Mouse (Mus musculus) frontal cortex, adult 2 months (tissue): ENCODE data around the gene Cpeb4. TPM values are rescaled to one million over a fixed set of nuclear protein-coding genes. Genes with fewer than 3 reads are reported as not detected.
"Not testable (repeated sequence)": the region's sequence is repeated elsewhere in the genome, so short reads cannot be mapped to it uniquely, and the experiment has no call there.

Experiments used
- DNase-seq, 2 experiments: peaks; one replicate each; pipeline ENCODE4 v3.0.0; 2022; ENCODE audit warnings: low spot score in 1 of 2; ENCODE audit errors: extremely low spot score in 1 of 2
- polyA plus RNA-seq: library from polyadenylated mRNA; depleted of rRNA; stranded (reverse); fragments of >200 nt; gene quantifications from 2 replicates; pipeline ENCODE4 v1.2.3, GENCODE M21; 2012; rRNA removed

Cpeb4 gene
- polyA plus RNA-seq, 1 experiment = 55.5 TPM

- DNase-seq = no peak
Observed at GRCm38 (mm10) chr11:31963993-31964392, 92.0 kb downstream of the Cpeb4 start.

- DNase-seq = no peak
Observed at GRCm38 (mm10) chr11:31965256-31966134, 93.5 kb downstream of the Cpeb4 start, which contains the start of gene 4930524B15Rik. 4930524B15Rik (plus strand) TSS chr11:31965592.

- DNase-seq = no peak
Observed at GRCm38 (mm10) chr11:31974132-31974531, 102.1 kb downstream of the Cpeb4 start.

- no peak for DNase-seq
Observed at GRCm38 (mm10) chr11:31974826-31975225, 102.8 kb downstream of the Cpeb4 start.

- no peak for DNase-seq
Observed at GRCm38 (mm10) chr11:31975678-31976077, 103.7 kb downstream of the Cpeb4 start.

- DNase-seq = no peak
Observed at GRCm38 (mm10) chr11:31976137-31976536, 104.1 kb downstream of the Cpeb4 start.

GRCm38 (mm10) chr11:31980089-31980488 lies 108.1 kb downstream of the Cpeb4 start:
- DNase-seq = not testable (repeated sequence)

- no peak for DNase-seq
Observed at GRCm38 (mm10) chr11:31981830-31982229, 109.8 kb downstream of the Cpeb4 start.

- DNase-seq = not testable (repeated sequence)
Observed at GRCm38 (mm10) chr11:31982247-31982943, 110.4 kb downstream of the Cpeb4 start.

GRCm38 (mm10) chr11:31983249-31983648 lies 111.2 kb downstream of the Cpeb4 start:
- DNase-seq = no peak

GRCm38 (mm10) chr11:31984786-31985185 lies 112.8 kb downstream of the Cpeb4 start:
- DNase-seq = no peak

Other genes with a start within 250 kb of the Cpeb4 start
- gene Bod1, start 200.3 kb upstream of the Cpeb4 start, polyA plus RNA-seq = 149 TPM in 2 replicates
- gene 4930524B15Rik, start 93.4 kb downstream of the Cpeb4 start, polyA plus RNA-seq = 0.12 and 0.19 TPM in 2 replicates
- gene Nsg2, start 128.3 kb downstream of the Cpeb4 start, polyA plus RNA-seq = 595 and 624 TPM in 2 replicates